Mouse (Mus musculus): ENCODE data around the gene Socs2.

- TF ChIP-seq CTCF (IDR thresholded peaks at IDR 0.05; ENCODE audit: extremely low read depth, insufficient read depth, low read length), result no peak
- TF ChIP-seq POLR2A (IDR thresholded peaks at IDR 0.05; ENCODE audit: extremely low read depth, insufficient read depth, low read length), result no peak
Measured at GRCm38 (mm10) chr10:95410209-95410608, 6.8 kb downstream of the Socs2 start.
